Mouse (Mus musculus) thymus, adult 2 months (tissue): ENCODE results near the gene Pfas.

Source experiments
- CTCF ChIP-seq: fragments of 200-500 bp; IDR thresholded peaks from 2 replicates; pipeline ENCODE4 v1.5.1; 2012; ENCODE audit warnings: mild to moderate bottlenecking, control low read depth, low read length, moderate library complexity, borderline replicate concordance; ENCODE audit not compliant: control insufficient read depth, poor library complexity, insufficient read depth; ENCODE audit errors: extremely low read depth
- POLR2A ChIP-seq: fragments of 200-500 bp; IDR thresholded peaks from 2 replicates; pipeline ENCODE4 v1.6.1; 2012; ENCODE audit warnings: mild to moderate bottlenecking, low read length, control low read depth, moderate library complexity; ENCODE audit not compliant: control insufficient read depth, poor library complexity, insufficient read depth; ENCODE audit errors: extremely low read depth

DNA sequence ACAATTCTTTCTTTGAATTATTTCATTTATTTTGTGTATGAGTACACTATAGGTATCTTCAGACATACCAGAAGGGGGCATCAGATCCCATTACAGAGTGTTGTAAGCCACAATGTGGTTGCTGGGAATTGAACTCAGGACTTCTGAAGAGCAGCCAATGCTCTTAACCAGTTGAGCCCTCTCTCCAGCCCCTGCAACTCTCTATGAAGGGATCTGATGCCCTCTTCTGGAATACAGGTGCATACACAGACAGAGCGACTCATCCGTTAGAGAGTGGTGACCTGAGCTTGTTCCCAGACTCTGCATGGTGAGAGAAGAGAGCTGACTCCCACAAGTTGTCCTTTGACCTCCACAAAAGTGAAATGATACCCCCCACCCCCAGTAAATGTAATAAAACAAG lies 20.5 kb upstream of the Pfas start:
- TF ChIP-seq POLR2A: no peak
- TF ChIP-seq CTCF: no peak
